Mouse (Mus musculus) C2C12 (cell line): ENCODE results near the gene Atn1.
A peak's percentile ranks its signal among the peaks of the same experiment; 100 is the strongest.

ENCODE experiments used
- CEBPB ChIP-seq: IDR thresholded peaks from one replicate; pipeline ENCODE4 v1.6.1; 2011; ENCODE audit warnings: low read depth, mild to moderate bottlenecking, control low read depth, moderate library complexity
- CTCF ChIP-seq: IDR thresholded peaks from one replicate; pipeline ENCODE4 v1.5.1; 2011; ENCODE audit not compliant: control insufficient read depth, insufficient read depth, insufficient read length
- FOSL1 ChIP-seq: IDR thresholded peaks from one replicate; pipeline ENCODE4 v1.8.0; 2011; ENCODE audit warnings: mild to moderate bottlenecking, low read length; ENCODE audit not compliant: poor library complexity, insufficient read depth, severe bottlenecking
- MAX ChIP-seq: IDR thresholded peaks from one replicate; pipeline ENCODE4 v1.6.1; 2011; ENCODE audit warnings: mild to moderate bottlenecking, control low read depth
- MYOD1 ChIP-seq: IDR thresholded peaks from one replicate; pipeline ENCODE4 v1.6.1; 2011; ENCODE audit warnings: low read depth; ENCODE audit not compliant: control insufficient read depth, insufficient read length
- MYOG ChIP-seq: IDR thresholded peaks from one replicate; pipeline ENCODE4 v1.6.1; 2011; ENCODE audit not compliant: control insufficient read depth, insufficient read length; ENCODE audit errors: extremely low read depth
- USF1 ChIP-seq: IDR thresholded peaks from one replicate; pipeline ENCODE4 v1.6.1; 2011; ENCODE audit warnings: low read depth, mild to moderate bottlenecking, control low read depth, moderate library complexity

DNA sequence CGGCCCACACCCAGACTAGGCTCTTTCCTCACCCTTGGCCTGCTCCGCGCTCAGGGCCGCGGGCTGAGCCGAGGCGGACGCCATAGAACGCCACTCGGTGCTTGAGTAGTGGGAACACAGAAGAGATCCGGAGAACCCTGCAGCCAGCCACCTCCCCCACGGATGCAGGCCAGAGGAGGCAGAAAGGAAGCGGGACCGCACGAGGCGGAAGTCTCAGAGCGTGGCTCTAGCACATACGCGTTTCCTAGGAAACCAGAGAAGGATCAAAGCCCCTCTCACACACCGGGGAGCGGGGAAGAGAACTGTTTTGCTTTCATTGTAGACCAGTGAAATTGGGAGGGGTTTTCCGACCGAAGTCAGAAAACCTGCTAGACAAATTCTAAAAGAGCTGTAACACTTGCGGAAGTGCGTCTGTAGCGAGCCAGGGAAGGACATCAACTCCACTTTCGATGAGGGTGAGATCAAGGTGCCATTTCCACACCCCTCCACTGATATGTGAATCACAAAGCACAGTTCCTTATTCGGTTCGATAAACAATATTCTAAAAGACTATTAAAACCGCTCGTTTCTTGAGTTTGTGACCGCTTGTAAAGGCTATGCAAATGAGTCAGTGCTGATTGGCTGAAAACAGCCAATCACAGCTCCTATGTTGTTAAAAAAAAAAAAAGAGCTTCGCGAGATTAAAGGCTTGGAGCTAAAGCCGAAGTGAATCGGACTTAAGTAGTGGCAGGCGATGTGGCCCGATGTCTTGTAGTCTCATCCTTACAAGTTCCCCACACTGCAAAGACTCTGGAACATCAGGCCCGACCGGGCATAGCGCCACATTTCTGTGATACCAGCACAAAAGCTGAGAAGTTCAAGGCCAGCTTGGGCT, 15.2 kb downstream of the Atn1 start, which contains the start of gene Grcc10:
- TF ChIP-seq FOSL1 (no peak), CEBPB (peak; percentile 20), MAX (peak; percentile 78), CTCF (no peak), USF1 (no peak), MYOD1 (no peak), MYOG (no peak)
